Mouse (Mus musculus) spleen, embryonic (tissue): ENCODE results near the gene Tnfrsf13c.

Experiments used
- CTCF ChIA-PET: fragments of 350-600 bp; sonication (Branson Sonifier 250); formaldehyde crosslinking; loops from one replicate; lab custom pipeline; 2022; lab: Charles Lee

Tnfrsf13c gene

GRCm38 (mm10) chr15:82231100-82231499 lies 6.9 kb upstream of the Tnfrsf13c start:
- CTCF ChIA-PET = interaction anchor here (0.7 kb wide), 1 partner anchor 294 kb away, joined by 4 read pairs; no protein-coding TSS in a partner anchor

- CTCF ChIA-PET = no interaction called here
Measured at GRCm38 (mm10) chr15:82230098-82230611, 6.0 kb upstream of the Tnfrsf13c start.

- CTCF ChIA-PET = no interaction called here
Measured at GRCm38 (mm10) chr15:82229542-82230045, 5.4 kb upstream of the Tnfrsf13c start.

- CTCF ChIA-PET = interaction anchor here (0.5 to 0.6 kb wide), 3 partner anchors 8 to 173 kb away, joined by 3 to 9 read pairs (median 4); no protein-coding TSS in a partner anchor
Measured at GRCm38 (mm10) chr15:82225769-82226168, 1.6 kb upstream of the Tnfrsf13c start.

GRCm38 (mm10) chr15:82224602-82225215 lies 540 bp upstream of the Tnfrsf13c start:
- CTCF ChIA-PET = interaction anchor here (0.7 to 1.5 kb wide), 3 partner anchors 21 to 59 kb away, joined by 3 to 5 read pairs (median 3); no protein-coding TSS in a partner anchor

GRCm38 (mm10) chr15:82223251-82223650 lies 918 bp downstream of the Tnfrsf13c start:
- CTCF ChIA-PET = interaction anchor here (0.6 to 1.5 kb wide), 4 partner anchors 26 to 790 kb away, joined by 3 to 7 read pairs (median 3); no protein-coding TSS in a partner anchor

GRCm38 (mm10) chr15:82221104-82221860 lies 2.9 kb downstream of the Tnfrsf13c start:
- CTCF ChIA-PET = interaction anchor here (0.5 to 1.3 kb wide), 3 partner anchors 24 to 61 kb away, joined by 3 to 5 read pairs (median 3); no protein-coding TSS in a partner anchor

GRCm38 (mm10) chr15:82220003-82220675 lies 4.0 kb downstream of the Tnfrsf13c start:
- CTCF ChIA-PET = interaction anchor here (0.7 to 1.3 kb wide), 4 partner anchors 10 to 73 kb away, joined by 3 to 5 read pairs (median 3); no protein-coding TSS in a partner anchor

- CTCF ChIA-PET = interaction anchor here (1.0 to 1.4 kb wide), 3 partner anchors 13 to 18 kb away, joined by 3 read pairs; no protein-coding TSS in a partner anchor
Measured at GRCm38 (mm10) chr15:82218778-82219666, 5.1 kb downstream of the Tnfrsf13c start.

- CTCF ChIA-PET = interaction anchor here (1.4 kb wide), 1 partner anchor 14 kb away, joined by 3 read pairs; no protein-coding TSS in a partner anchor
Measured at GRCm38 (mm10) chr15:82217980-82218379, 6.2 kb downstream of the Tnfrsf13c start.

GRCm38 (mm10) chr15:82217039-82217438 lies 7.1 kb downstream of the Tnfrsf13c start:
- CTCF ChIA-PET = no interaction called here

GRCm38 (mm10) chr15:82216142-82216827 lies 7.9 kb downstream of the Tnfrsf13c start:
- CTCF ChIA-PET = interaction anchor here (0.6 kb wide), 1 partner anchor 22 kb away, joined by 3 read pairs; no protein-coding TSS in a partner anchor

- CTCF ChIA-PET = interaction anchor here (0.5 kb wide), 1 partner anchor 485 kb away, joined by 3 read pairs; no protein-coding TSS in a partner anchor
Measured at GRCm38 (mm10) chr15:82215332-82216046, 8.7 kb downstream of the Tnfrsf13c start.

GRCm38 (mm10) chr15:82213222-82213621 lies 10.9 kb downstream of the Tnfrsf13c start:
- CTCF ChIA-PET = interaction anchor here (0.7 kb wide), 1 partner anchor 48 kb away, joined by 8 read pairs; no protein-coding TSS in a partner anchor

- CTCF ChIA-PET = interaction anchor here (0.7 kb wide), 4 partner anchors 23 to 48 kb away, joined by 3 to 8 read pairs (median 6); no protein-coding TSS in a partner anchor
Measured at GRCm38 (mm10) chr15:82212752-82213063, 11.5 kb downstream of the Tnfrsf13c start, which contains the start of gene Shisa8. Gene Shisa8 (minus strand): TSS chr15:82212815.

GRCm38 (mm10) chr15:82211911-82212751 lies 12.0 kb downstream of the Tnfrsf13c start:
- CTCF ChIA-PET = interaction anchor here (0.7 kb wide), 4 partner anchors 23 to 47 kb away, joined by 3 to 8 read pairs (median 6); no protein-coding TSS in a partner anchor

GRCm38 (mm10) chr15:82211281-82211680 lies 12.9 kb downstream of the Tnfrsf13c start:
- CTCF ChIA-PET = interaction anchor here (0.6 kb wide), 1 partner anchor 16 kb away, joined by 10 read pairs; no protein-coding TSS in a partner anchor
